Mouse (Mus musculus): Measurements from ENCODE around the gene Ttc24. TPM values are rescaled to one million over a fixed set of nuclear protein-coding genes. Genes with fewer than 3 reads are reported as not detected.

The Ttc24 gene
- not detected for total RNA-seq (2021)

GRCm38 (mm10) chr3:88078204-88078603 is at the start of gene Ttc24:
Ttc24 (minus strand) TSS chr3:88078304.
- no peak for DNase-seq (ENCODE audit: extremely low spot score in 1 of 2, low spot score in 2 of 2)

DNA sequence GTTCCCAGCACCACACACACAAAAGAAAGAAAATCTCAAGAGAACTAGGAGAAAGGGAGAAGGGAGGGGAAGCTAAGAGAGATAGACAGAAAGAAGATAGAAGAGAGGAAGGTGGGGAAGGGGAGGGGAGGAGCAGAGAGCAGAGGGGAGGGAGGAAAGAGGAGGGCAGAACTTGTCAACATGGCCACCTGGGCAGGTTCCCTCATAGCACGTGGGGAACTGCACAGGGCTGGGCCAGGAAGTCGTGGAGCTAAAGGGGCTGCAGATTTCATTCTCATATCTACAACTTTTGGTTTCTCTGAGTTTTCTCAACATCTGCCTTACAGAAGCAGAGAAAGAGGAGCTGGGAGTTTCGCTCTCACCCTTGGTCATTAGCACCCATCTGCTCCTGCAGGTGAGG is 49.5 kb upstream of the Ttc24 start:
- no peak for DNase-seq (ENCODE audit: extremely low spot score in 1 of 2, low spot score in 2 of 2)
- intact Hi-C loops (cut with DNase I), result no loop called here

More at GRCm38 (mm10) chr3:88078204-88078603, at the start of gene Ttc24:
- intact Hi-C loops (cut with DNase I), result no loop called here

GRCm38 (mm10) chr3:88126181-88126580 is 48.1 kb upstream of the Ttc24 start:
- intact Hi-C loops (cut with DNase I), result no loop called here
- DNase-seq (ENCODE audit: extremely low spot score in 1 of 2, low spot score in 2 of 2), result no peak

GRCm38 (mm10) chr3:88125195-88125594 is 47.1 kb upstream of the Ttc24 start:
- DNase-seq (ENCODE audit: extremely low spot score in 1 of 2, low spot score in 2 of 2), result no peak

GRCm38 (mm10) chr3:88121164-88122131 is 43.3 kb upstream of the Ttc24 start:
- no peak for DNase-seq (ENCODE audit: extremely low spot score in 1 of 2, low spot score in 2 of 2)
- intact Hi-C loops (cut with DNase I), result no loop called here

More at GRCm38 (mm10) chr3:88125195-88125594, 47.1 kb upstream of the Ttc24 start:
- intact Hi-C loops (cut with DNase I), result no loop called here

GRCm38 (mm10) chr3:88120117-88120651 is 42.1 kb upstream of the Ttc24 start:
- intact Hi-C loops (cut with DNase I), result no loop called here
- no peak for DNase-seq (ENCODE audit: extremely low spot score in 1 of 2, low spot score in 2 of 2)

DNA sequence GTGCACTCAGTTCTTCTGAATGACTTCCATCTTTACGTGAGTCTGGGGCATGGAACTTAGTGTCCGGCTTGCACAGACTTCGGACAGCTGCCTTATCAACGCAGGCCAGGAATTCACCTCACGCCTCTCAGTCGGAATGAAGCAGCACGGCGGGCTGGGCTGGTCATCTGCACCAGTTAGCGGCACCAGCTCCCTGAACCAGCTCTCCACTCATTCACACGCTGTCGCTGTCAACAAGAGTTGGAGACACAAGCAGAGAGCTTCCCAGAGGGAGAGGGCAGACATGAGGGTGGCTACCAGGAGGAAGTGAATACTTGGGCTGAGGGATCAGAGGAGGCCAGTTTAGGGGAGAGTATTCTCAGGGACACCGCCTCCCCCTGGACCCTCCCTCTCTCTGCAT is 36.3 kb upstream of the Ttc24 start:
- intact Hi-C loops (cut with DNase I), result no loop called here
- DNase-seq (ENCODE audit: extremely low spot score in 1 of 2, low spot score in 2 of 2), result no peak

DNA sequence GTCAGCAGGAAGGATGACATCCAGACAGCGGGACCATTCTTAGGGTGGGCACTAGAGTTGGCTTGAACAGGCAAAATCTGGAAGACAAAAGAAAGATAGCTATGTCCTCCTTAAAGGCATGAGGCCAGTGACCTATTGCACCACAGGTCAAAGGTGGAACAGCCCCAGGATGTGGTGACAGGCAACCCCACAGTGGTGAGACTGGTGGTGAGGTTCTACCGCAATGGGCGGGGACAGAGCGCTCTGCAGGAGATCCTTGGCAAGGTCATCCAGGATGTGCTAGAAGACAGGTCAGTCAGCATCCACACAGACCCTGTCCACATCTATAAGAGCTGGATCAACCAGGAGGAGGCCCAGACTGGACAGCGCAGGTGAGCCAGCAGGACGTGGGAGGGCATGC is 31.0 kb upstream of the Ttc24 start:
- intact Hi-C loops (cut with DNase I), result no loop called here

GRCm38 (mm10) chr3:88106126-88106525 is 28.0 kb upstream of the Ttc24 start:
- intact Hi-C loops (cut with DNase I), result no loop called here
- no peak for DNase-seq (ENCODE audit: extremely low spot score in 1 of 2, low spot score in 2 of 2)

More for the DNA sequence above, 31.0 kb upstream of the Ttc24 start:
- DNase-seq (ENCODE audit: extremely low spot score in 1 of 2, low spot score in 2 of 2), result no peak

DNA sequence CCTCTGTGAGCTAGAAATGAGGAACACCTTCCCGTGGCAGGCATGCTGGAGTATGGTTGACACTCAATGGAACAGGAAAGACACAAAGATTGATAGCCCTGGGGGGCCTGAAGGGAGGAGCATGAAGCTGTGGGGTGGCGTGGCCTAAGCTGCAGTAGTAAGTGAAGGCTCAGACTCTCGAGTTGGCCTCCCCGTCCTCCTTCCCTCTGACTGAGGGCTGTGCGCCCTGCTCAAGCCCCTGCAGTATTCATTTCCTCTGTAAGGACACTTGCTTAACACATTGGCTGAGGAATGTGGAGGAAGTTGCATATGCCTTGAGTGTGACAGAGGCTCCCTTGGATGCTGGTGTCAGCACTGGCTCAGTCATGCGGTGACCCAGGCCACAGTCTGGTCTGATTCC is 24.5 kb upstream of the Ttc24 start:
- intact Hi-C loops (cut with DNase I), result no loop called here
- DNase-seq (ENCODE audit: extremely low spot score in 1 of 2, low spot score in 2 of 2), result no peak

DNA sequence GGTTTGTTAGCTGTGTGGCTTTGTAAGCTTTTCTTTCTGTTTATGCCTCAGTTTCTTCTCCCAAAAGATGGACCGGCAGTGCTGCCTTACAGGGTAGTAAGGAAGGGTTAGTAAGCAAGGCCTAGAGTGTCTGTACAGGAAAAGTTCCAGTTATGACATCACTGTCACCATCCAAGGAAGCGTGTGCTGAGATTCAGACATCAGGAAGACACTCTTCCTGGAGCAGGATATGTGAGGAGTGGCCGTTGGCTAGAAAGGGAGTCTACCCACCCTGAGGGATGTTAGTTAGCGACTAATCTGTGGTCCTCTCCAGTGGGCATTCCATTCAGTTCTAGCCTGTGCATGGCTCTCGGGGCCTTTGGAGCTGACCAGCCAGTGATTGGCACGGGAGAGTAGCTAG is 24.1 kb upstream of the Ttc24 start:
- DNase-seq (ENCODE audit: extremely low spot score in 1 of 2, low spot score in 2 of 2), result no peak
- intact Hi-C loops (cut with DNase I), result no loop called here

- DNase-seq (ENCODE audit: extremely low spot score in 1 of 2, low spot score in 2 of 2), result no peak
- intact Hi-C loops (cut with DNase I), result no loop called here
These were observed 23.6 kb upstream of the Ttc24 start for GRCm38 (mm10) chr3:88101736-88102135.

GRCm38 (mm10) chr3:88100251-88100650 is 22.1 kb upstream of the Ttc24 start:
- intact Hi-C loops (cut with DNase I), result no loop called here
- peak in 1 of 2 experiments; percentile 59 for DNase-seq (ENCODE audit: extremely low spot score in 1 of 2, low spot score in 2 of 2)

GRCm38 (mm10) chr3:88097666-88098065 is 19.6 kb upstream of the Ttc24 start:
- DNase-seq (ENCODE audit: extremely low spot score in 1 of 2, low spot score in 2 of 2), result no peak
- intact Hi-C loops (cut with DNase I), result loop anchor here (5.0 to 10.0 kb wide), 2 partner anchors 35 to 147 kb away; no protein-coding TSS in a partner anchor

DNA sequence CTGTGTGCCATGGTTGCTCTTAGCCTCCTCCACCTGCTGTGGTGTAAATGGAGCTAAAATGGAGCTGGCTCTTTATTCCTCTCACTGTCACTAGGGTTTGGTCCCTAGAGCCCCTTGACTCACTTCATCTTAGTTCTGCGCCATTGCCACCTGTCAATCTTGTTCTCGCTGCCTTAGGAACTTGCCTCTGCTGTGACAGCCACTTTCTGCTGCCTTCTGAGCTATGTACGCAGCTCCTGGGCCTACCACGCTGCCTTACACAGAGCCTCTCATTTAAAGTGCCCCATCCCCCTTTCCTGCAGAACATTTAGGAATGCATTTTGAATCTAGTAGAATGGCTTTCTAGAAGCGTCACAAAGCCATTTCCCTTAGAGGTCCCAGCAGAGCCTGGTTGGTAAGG is 16.0 kb upstream of the Ttc24 start:
- intact Hi-C loops (cut with DNase I), result loop anchor here (10.0 kb wide), 1 partner anchor 151 kb away; no protein-coding TSS in a partner anchor
- DNase-seq (ENCODE audit: extremely low spot score in 1 of 2, low spot score in 2 of 2), result no peak

DNA sequence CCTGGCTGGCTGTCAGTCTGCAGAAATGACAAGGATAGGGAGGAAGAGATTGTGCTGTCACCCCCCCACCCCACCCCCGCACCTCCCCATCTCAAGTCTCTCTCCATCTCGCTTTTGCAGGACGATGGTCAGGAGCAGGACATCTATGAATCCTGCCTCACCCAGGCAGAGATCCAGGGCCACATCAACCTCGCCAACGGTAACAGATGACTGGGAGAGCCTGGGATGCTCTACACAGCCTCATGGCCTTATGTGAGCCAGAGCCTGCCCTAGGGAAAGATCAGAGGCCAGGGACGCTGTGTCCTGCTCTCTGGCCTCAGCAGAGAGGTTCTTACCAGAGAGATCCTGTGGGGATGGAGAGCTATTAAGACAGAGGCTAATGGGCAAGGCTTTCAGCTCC is 12.5 kb upstream of the Ttc24 start:
- no peak for DNase-seq (ENCODE audit: extremely low spot score in 1 of 2, low spot score in 2 of 2)
- intact Hi-C loops (cut with DNase I), result loop anchor here (10.0 kb wide), 1 partner anchor 154 kb away; no protein-coding TSS in a partner anchor

- DNase-seq (ENCODE audit: extremely low spot score in 1 of 2, low spot score in 2 of 2), result no peak
- intact Hi-C loops (cut with DNase I), result loop anchor here (10.0 kb wide), 1 partner anchor 155 kb away; no protein-coding TSS in a partner anchor
These were observed 12.0 kb upstream of the Ttc24 start for GRCm38 (mm10) chr3:88090106-88090505.

GRCm38 (mm10) chr3:88087688-88088087 is 9.6 kb upstream of the Ttc24 start:
- no peak for DNase-seq (ENCODE audit: extremely low spot score in 1 of 2, low spot score in 2 of 2)
- intact Hi-C loops (cut with DNase I), result loop anchor here (5.0 kb wide), 1 partner anchor 85 kb away; no protein-coding TSS in a partner anchor

- intact Hi-C loops (cut with DNase I), result loop anchor here (5.0 kb wide), 1 partner anchor 87 kb away; no protein-coding TSS in a partner anchor
- no peak for DNase-seq (ENCODE audit: extremely low spot score in 1 of 2, low spot score in 2 of 2)
These were observed 7.4 kb upstream of the Ttc24 start for GRCm38 (mm10) chr3:88085459-88085858.

DNA sequence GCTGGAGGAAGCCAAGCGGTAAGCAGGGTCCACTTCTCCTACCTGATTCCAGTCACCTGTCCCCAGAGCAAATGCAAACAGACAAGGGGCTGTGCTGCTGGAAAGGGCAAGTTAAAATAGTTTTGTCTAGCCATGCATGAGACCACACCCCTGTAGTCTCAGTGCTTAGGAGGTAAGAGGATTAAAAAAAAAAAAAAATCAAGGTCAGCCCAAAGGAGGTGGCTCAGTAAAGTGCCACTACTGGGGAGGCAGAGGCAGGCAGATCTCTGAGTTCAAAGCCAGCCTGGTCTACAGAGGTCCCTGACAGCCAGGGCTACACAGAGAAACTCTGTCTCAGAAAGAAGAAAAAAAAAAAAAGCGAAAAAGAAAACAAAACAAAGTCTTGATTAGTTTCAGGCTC is 5.9 kb upstream of the Ttc24 start:
- intact Hi-C loops (cut with DNase I), result no loop called here
- no peak for DNase-seq (ENCODE audit: extremely low spot score in 1 of 2, low spot score in 2 of 2)
